Mouse (Mus musculus): Measurements from ENCODE around the gene Cdc6. TPM values are rescaled to one million over a fixed set of nuclear protein-coding genes. Genes with fewer than 3 reads are reported as not detected.

Cdc6 gene
- polyA plus RNA-seq, 1 experiment: 0.36 TPM

DNA sequence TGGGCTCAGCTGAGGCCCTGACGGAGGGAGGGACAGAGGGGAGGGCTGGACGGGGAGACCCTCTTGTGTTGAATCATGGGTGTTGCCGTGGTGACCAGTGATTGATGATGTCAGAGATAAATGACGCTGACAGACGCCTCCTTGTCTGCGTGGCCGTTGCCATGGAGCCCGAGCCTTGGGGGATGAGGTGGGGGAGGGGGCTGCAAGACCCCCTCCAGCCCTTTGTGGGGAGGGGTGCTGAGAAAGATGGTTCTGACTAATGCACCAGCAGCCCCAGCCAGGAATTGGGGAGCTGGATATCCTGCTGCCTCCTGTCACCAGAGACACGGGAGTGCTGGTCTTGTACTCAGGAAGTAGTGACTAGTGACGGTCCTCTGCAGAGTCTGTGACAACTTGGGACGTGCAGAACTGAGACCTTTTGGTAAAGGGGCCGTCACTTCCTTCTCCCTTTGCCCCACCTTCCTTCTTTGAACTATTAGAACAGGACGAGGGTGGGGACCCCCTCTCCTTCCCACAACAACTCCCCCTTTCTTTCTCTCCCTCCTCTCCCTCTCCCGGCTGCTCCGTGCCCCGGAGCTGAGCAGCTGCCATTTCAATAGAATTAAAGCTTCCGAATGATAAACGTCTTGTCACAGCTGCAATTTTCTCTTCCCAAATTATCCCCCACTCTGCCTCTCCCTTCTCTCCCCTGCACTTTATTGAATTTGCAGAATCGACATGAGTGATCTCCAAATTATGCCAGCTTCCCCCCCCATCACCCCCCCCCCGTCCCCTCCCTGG, 61.3 kb downstream of the Cdc6 start:
- Histone ChIP-seq H3K4me1 (ENCODE audit: control insufficient read depth, insufficient read depth, low read length) (peaks cover 55% of the 10 kb centered on the region), H3K27ac (ENCODE audit: insufficient read depth, low read length) (no peak overlapping the region), H3K4me3 (replicated peaks; ENCODE audit: insufficient read depth, low read depth, low read length) (no peak overlapping the region), H3K27me3 (ENCODE audit: control insufficient read depth, insufficient read depth, low read length) (no peaks in the 10 kb centered on the region)
- 60% methylated on average over 20 of the region's 20 CpGs for WGBS
- peak; percentile 3 to 12 for DNase-seq
- TF ChIP-seq CTCF (IDR thresholded peaks at IDR 0.05; ENCODE audit: borderline replicate concordance, insufficient read depth, low read depth, low read length) (no peak), POLR2A (IDR thresholded peaks at IDR 0.05; ENCODE audit: borderline replicate concordance, insufficient read depth, low read length) (no peak)

DNA sequence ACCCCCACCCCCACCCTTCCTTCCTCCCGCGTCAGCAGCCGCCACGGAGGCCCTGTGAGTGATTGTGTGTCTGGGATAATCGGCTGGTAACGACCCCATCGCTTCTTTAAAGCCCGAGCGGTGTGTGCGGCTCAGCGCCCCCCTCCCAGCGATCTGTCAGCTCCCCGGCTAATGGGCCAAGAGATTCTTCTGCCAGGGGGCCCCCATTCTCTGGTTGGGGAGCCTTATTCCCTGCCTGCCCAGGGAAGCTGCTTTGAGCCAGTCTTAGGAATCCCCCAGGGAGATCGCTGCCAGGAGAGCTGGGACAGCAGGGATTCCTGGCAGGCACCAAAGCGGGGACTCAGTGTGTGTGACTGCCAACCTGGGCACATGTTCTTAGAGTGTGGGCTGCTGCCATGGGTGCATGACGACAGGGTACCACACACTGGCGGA, 61.9 kb downstream of the Cdc6 start:
- DNase-seq: peak; percentile 23 to 32
- peaks cover 51% of the 10 kb centered on the region for H3K4me1 ChIP-seq (ENCODE audit: control insufficient read depth, insufficient read depth, low read length)
- no peak overlapping the region for H3K4me3 ChIP-seq (replicated peaks; ENCODE audit: insufficient read depth, low read depth, low read length)

DNA sequence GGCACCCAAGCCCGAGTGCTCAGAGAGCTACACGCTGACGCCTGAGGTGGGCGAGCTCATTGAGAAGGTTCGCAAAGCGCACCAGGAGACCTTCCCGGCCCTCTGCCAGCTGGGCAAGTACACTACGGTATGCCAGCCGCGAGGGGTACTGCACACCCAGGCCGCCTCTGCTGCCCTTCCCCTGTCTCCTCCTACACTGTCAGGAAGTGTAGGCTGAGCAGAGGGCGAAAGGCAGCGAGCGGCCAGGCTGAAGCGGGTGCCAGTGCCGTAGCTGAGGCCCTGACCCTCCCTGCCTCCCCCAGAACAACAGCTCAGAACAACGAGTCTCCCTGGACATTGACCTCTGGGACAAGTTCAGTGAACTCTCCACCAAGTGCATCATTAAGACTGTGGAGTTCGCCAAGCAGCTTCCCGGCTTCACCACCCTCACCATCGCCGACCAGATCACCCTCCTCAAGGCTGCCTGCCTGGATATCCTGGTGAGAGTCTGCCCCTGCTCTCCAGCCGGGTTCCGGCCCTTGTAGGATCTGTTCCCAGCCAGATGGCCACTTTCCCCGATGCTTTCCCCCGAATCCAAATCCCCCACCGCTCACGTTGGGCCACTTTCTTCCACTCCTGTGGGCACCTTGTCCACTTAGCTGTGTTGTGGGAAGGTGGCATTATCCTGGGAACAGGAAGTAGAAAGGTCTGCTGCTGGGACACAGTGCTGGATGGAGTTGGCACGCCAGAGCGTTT, 62.8 kb downstream of the Cdc6 start:
- H3K27ac ChIP-seq (ENCODE audit: insufficient read depth, low read length): no peak overlapping the region
- H3K4me3 ChIP-seq (replicated peaks; ENCODE audit: insufficient read depth, low read depth, low read length): no peak overlapping the region
- H3K27me3 ChIP-seq (ENCODE audit: control insufficient read depth, insufficient read depth, low read length): no peaks in the 10 kb centered on the region
- 45% methylated on average over 29 of the region's 29 CpGs for WGBS
- TF ChIP-seq CTCF (IDR thresholded peaks at IDR 0.05; ENCODE audit: borderline replicate concordance, insufficient read depth, low read depth, low read length) (no peak), POLR2A (IDR thresholded peaks at IDR 0.05; ENCODE audit: borderline replicate concordance, insufficient read depth, low read length) (no peak)
- H3K4me1 ChIP-seq (ENCODE audit: control insufficient read depth, insufficient read depth, low read length): peaks cover 43% of the 10 kb centered on the region
- peak; percentile 21 to 43 for DNase-seq

More for the DNA sequence above, 61.9 kb downstream of the Cdc6 start:
- Histone ChIP-seq H3K27me3 (ENCODE audit: control insufficient read depth, insufficient read depth, low read length) (no peaks in the 10 kb centered on the region), H3K27ac (ENCODE audit: insufficient read depth, low read length) (no peak overlapping the region)
- 53% methylated on average over 17 of the region's 17 CpGs for WGBS
- TF ChIP-seq CTCF (IDR thresholded peaks at IDR 0.05; ENCODE audit: borderline replicate concordance, insufficient read depth, low read depth, low read length): no peak
- TF ChIP-seq POLR2A (IDR thresholded peaks at IDR 0.05; ENCODE audit: borderline replicate concordance, insufficient read depth, low read length): no peak

DNA sequence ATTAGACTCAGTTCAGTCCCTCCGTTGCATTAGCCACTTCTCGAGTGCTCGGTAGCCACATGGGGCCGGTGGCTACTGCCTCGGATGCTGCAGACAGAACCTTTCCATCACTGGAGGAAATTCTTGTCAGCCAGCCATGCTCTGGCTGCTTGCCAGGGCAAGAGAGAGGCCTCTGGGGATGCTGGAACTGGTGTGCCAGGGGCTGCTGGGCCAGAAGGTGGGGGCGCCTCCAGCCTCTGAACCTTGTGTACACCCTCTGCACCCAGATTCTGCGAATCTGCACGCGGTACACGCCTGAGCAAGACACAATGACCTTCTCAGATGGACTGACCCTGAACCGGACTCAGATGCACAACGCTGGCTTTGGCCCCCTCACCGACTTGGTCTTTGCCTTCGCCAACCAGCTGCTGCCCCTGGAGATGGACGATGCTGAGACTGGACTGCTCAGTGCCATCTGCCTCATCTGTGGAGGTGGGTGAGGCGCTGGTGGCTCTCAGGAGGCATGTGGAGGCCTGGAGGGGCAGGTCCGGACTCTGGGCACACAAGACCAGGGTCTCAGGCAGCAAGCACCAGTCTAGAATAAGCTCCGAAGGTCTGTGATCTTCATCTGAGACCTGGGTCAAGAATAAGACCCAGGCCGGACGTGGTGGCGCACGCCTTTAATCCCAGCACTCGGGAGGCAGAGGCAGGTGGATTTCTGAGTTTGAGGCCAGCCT, 63.9 kb downstream of the Cdc6 start:
- Histone ChIP-seq H3K4me1 (ENCODE audit: control insufficient read depth, insufficient read depth, low read length) (peaks cover 32% of the 10 kb centered on the region), H3K27ac (ENCODE audit: insufficient read depth, low read length) (no peak overlapping the region)
- 46% methylated on average over 23 of the region's 23 CpGs for WGBS

DNA sequence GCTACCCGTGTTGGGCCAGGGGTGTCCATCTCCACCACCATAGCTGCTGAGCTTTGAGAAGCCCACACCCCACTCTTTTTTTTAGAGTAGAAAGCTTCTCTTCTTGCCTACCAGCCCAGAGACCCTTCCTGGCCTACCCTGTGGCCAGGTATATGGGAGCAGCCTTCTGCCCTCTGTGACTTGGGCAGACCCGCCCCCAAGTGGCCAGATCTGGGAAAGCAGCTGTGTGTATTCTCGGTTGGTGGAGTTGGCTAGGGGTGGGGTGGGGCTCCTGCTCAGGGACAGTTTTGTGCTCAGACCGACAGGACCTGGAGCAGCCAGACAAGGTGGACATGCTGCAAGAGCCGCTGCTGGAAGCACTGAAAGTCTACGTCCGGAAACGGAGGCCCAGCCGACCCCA, 64.6 kb downstream of the Cdc6 start:
- no peaks in the 10 kb centered on the region for H3K27me3 ChIP-seq (ENCODE audit: control insufficient read depth, insufficient read depth, low read length)
- no peak overlapping the region for H3K27ac ChIP-seq (ENCODE audit: insufficient read depth, low read length)
- no peak overlapping the region for H3K4me3 ChIP-seq (replicated peaks; ENCODE audit: insufficient read depth, low read depth, low read length)
- no peak for TF ChIP-seq POLR2A (IDR thresholded peaks at IDR 0.05; ENCODE audit: borderline replicate concordance, insufficient read depth, low read length)
- TF ChIP-seq CTCF (IDR thresholded peaks at IDR 0.05; ENCODE audit: borderline replicate concordance, insufficient read depth, low read depth, low read length): peak; percentile 91
- DNase-seq: peak; percentile 82 to 92
- H3K4me1 ChIP-seq (ENCODE audit: control insufficient read depth, insufficient read depth, low read length): peaks cover 24% of the 10 kb centered on the region
- 38% methylated on average over 9 of the region's 9 CpGs for whole genome bisulfite sequencing

More for the DNA sequence above, 63.9 kb downstream of the Cdc6 start:
- Histone ChIP-seq H3K27me3 (ENCODE audit: control insufficient read depth, insufficient read depth, low read length) (no peaks in the 10 kb centered on the region), H3K4me3 (replicated peaks; ENCODE audit: insufficient read depth, low read depth, low read length) (no peak overlapping the region)
- TF ChIP-seq POLR2A (IDR thresholded peaks at IDR 0.05; ENCODE audit: borderline replicate concordance, insufficient read depth, low read length): no peak
- TF ChIP-seq CTCF (IDR thresholded peaks at IDR 0.05; ENCODE audit: borderline replicate concordance, insufficient read depth, low read depth, low read length): no peak
- peak; percentile 76 to 79 for DNase-seq

DNA sequence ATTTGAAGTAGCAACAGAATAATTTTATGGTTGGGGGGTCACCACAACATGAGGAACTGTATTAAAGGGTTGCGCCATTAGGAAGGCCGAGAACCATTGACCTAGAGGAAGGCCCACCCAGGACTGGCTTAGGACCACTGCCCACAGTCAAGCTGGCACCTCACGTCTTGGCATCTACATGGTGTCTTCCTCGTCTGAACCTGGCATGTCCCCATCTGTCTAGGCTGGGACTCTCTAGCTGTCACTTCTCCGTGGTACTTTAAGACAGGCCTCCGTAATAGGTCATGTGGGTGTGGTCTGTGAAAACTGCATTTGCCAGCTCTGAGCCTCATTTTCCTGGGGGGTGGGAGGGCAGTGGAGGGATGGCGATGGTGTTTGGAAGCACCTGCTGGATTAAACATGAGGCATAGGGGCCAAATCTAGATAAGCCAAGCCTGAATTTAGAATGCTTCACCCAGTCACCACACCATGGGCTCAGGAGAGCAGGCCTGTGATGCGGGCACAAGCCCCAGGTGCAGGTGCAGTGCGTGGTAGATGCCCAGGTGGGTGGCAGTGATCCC, 65.3 kb downstream of the Cdc6 start:
- peaks cover 23% of the 10 kb centered on the region for H3K4me1 ChIP-seq (ENCODE audit: control insufficient read depth, insufficient read depth, low read length)
- no peak overlapping the region for H3K27ac ChIP-seq (ENCODE audit: insufficient read depth, low read length)
- TF ChIP-seq POLR2A (IDR thresholded peaks at IDR 0.05; ENCODE audit: borderline replicate concordance, insufficient read depth, low read length) (no peak), CTCF (IDR thresholded peaks at IDR 0.05; ENCODE audit: borderline replicate concordance, insufficient read depth, low read depth, low read length) (no peak)
- peak in 1 of 2 experiments; percentile 16 for DNase-seq
- H3K4me3 ChIP-seq (replicated peaks; ENCODE audit: insufficient read depth, low read depth, low read length): no peak overlapping the region
- H3K27me3 ChIP-seq (ENCODE audit: control insufficient read depth, insufficient read depth, low read length): no peaks in the 10 kb centered on the region
- WGBS: 65% methylated on average over 9 of the region's 9 CpGs

Other genes starting within 250 kb of the Cdc6 start
- gene Gsdma, start 243.4 kb upstream of the Cdc6 start, polyA plus RNA-seq (2012; rRNA removed): 0.13 and 0.28 TPM in 2 replicates
- 205 and 207 TPM in 2 replicates for gene Psmd3, start 225.2 kb upstream of the Cdc6 start, polyA plus RNA-seq (2012; rRNA removed)
- not detected in 2 replicates for gene Csf3, start 206.5 kb upstream of the Cdc6 start, polyA plus RNA-seq (2012; rRNA removed)
- 105 and 108 TPM in 2 replicates for gene Med24, start 178.4 kb upstream of the Cdc6 start, polyA plus RNA-seq (2012; rRNA removed)
- gene Thra, start 167.2 kb upstream of the Cdc6 start, polyA plus RNA-seq (2012; rRNA removed): 439 and 447 TPM in 2 replicates
- gene Nr1d1, start 132.5 kb upstream of the Cdc6 start, polyA plus RNA-seq (2012; rRNA removed): 144 and 167 TPM in 2 replicates
- gene Msl1, start 112.3 kb upstream of the Cdc6 start, polyA plus RNA-seq (2012; rRNA removed): 99.1 and 103 TPM in 2 replicates
- gene Casc3, start 102.9 kb upstream of the Cdc6 start, polyA plus RNA-seq (2012; rRNA removed): 55.5 TPM in 2 replicates
- gene Rapgefl1, start 71.0 kb upstream of the Cdc6 start, polyA plus RNA-seq (2012; rRNA removed): 56.8 and 58.0 TPM in 2 replicates
- gene Wipf2, start 44.2 kb upstream of the Cdc6 start, polyA plus RNA-seq (2012; rRNA removed): 25.8 and 27.3 TPM in 2 replicates
- 13.5 and 15.4 TPM in 2 replicates for gene Rara, start 20.0 kb downstream of the Cdc6 start, polyA plus RNA-seq (2012; rRNA removed)
- 1.2 and 2.1 TPM in 2 replicates for gene Gjd3, start 75.2 kb downstream of the Cdc6 start, polyA plus RNA-seq (2012; rRNA removed)
- 0.11 and 0.25 TPM in 2 replicates for gene Top2a, start 116.4 kb downstream of the Cdc6 start, polyA plus RNA-seq (2012; rRNA removed)
- gene Igfbp4, start 133.4 kb downstream of the Cdc6 start, polyA plus RNA-seq (2012; rRNA removed): 26.2 and 28.6 TPM in 2 replicates
- 0.18 and 0.25 TPM in 2 replicates for gene Tns4, start 181.5 kb downstream of the Cdc6 start, polyA plus RNA-seq (2012; rRNA removed)
- gene Ccr7, start 247.3 kb downstream of the Cdc6 start, polyA plus RNA-seq (2012; rRNA removed): 0.11 and 0.30 TPM in 2 replicates

Data from cerebellum, adult 2 months (tissue).